Mouse (Mus musculus) kidney, adult 2 months (tissue): ENCODE measurements around the gene Spef2.

Experiments
- CTCF ChIP-seq: fragments of 200-500 bp; conservative IDR thresholded peaks from 2 replicates; pipeline ENCODE4 v1.5.1; 2011; ENCODE audit warnings: low read depth, mild to moderate bottlenecking, control low read depth, low read length, moderate library complexity, mixed read lengths; ENCODE audit not compliant: insufficient read depth, insufficient read length
- POLR2A ChIP-seq: fragments of 200-500 bp; IDR thresholded peaks from one replicate; pipeline ENCODE4 v1.6.1; 2011; ENCODE audit warnings: low read depth, low read length, control low read depth

GRCm38 (mm10) chr15:9535200-9535599, 213.5 kb downstream of the Spef2 start:
- TF ChIP-seq CTCF (no peak), POLR2A (no peak)
